Mouse (Mus musculus): ENCODE measurements around the gene Creb3l1. TPM values are rescaled to one million over a fixed set of nuclear protein-coding genes. Genes with fewer than 3 reads are reported as not detected.

The Creb3l1 gene
- polyA plus RNA-seq, 1 experiment from 2014 or later: 10.9 TPM

GRCm38 (mm10) chr2:91958701-91959457 is 65.4 kb downstream of the Creb3l1 start:
- H3K4me3 ChIP-seq: no peak overlapping the region
- H3K9ac ChIP-seq: no peak overlapping the region; the same call in 1 of the 2 replicates
- H3K9me3 ChIP-seq: no peaks in the 10 kb centered on the region
- WGBS: 43% methylated on average over 10 of the region's 10 CpGs
- H3K4me2 ChIP-seq (replicated peaks): no peak overlapping the region
- no peak for ATAC-seq (ENCODE audit: low FRiP score, low read depth)
- H3K36me3 ChIP-seq: 0 out of 2 replicates have a peak, but pooled peaks cover 6% of the 10 kb centered on the region
- H3K27me3 ChIP-seq: no peaks in the 10 kb centered on the region
- H3K27ac ChIP-seq: no peak overlapping the region
- H3K4me1 ChIP-seq: peaks cover 56% of the 10 kb centered on the region

- Histone ChIP-seq H3K4me2 (replicated peaks) (no peak overlapping the region), H3K9me3 (no peaks in the 10 kb centered on the region), H3K9ac (no peak overlapping the region), H3K4me1 (peaks cover 61% of the 10 kb centered on the region), H3K27ac (no peak overlapping the region), H3K36me3 (0 out of 2 replicates have a peak, but pooled peaks cover 6% of the 10 kb centered on the region), H3K27me3 (no peaks in the 10 kb centered on the region), H3K4me3 (no peak overlapping the region)
- no peak for ATAC-seq (ENCODE audit: low FRiP score, low read depth)
- 84% methylated on average over 8 of the region's 8 CpGs for WGBS
Observed at GRCm38 (mm10) chr2:91958049-91958448, 66.3 kb downstream of the Creb3l1 start.

- Histone ChIP-seq H3K9me3 (no peaks in the 10 kb centered on the region), H3K9ac (no peak overlapping the region), H3K27ac (no peak overlapping the region; the same call in 1 of the 2 replicates), H3K4me1 (peaks cover 53% of the 10 kb centered on the region), H3K4me2 (replicated peaks) (0 out of 2 replicates have a peak overlapping the region, but pooled peaks have one; percentile 20), H3K36me3 (0 out of 2 replicates have a peak, but pooled peaks cover 6% of the 10 kb centered on the region), H3K4me3 (no peak overlapping the region), H3K27me3 (no peaks in the 10 kb centered on the region)
- 29% methylated on average over 4 of the region's 4 CpGs for WGBS
- peak; percentile 54; the same call in 1 of the 2 replicates for ATAC-seq (ENCODE audit: low FRiP score, low read depth)
Observed at GRCm38 (mm10) chr2:91957096-91957495, 67.2 kb downstream of the Creb3l1 start.

GRCm38 (mm10) chr2:91955875-91956274 is 68.4 kb downstream of the Creb3l1 start:
- Histone ChIP-seq H3K4me2 (replicated peaks) (no peak overlapping the region), H3K9ac (no peak overlapping the region), H3K4me3 (no peak overlapping the region), H3K27ac (no peak overlapping the region), H3K36me3 (0 out of 2 replicates have a peak, but pooled peaks cover 6% of the 10 kb centered on the region), H3K9me3 (no peaks in the 10 kb centered on the region), H3K27me3 (no peaks in the 10 kb centered on the region), H3K4me1 (peaks cover 43% of the 10 kb centered on the region)
- 74% methylated on average over 6 of the region's 6 CpGs for WGBS
- ATAC-seq (ENCODE audit: low FRiP score, low read depth): no peak

- Histone ChIP-seq H3K4me3 (no peak overlapping the region), H3K27me3 (no peaks in the 10 kb centered on the region), H3K4me2 (replicated peaks) (no peak overlapping the region), H3K9me3 (no peaks in the 10 kb centered on the region), H3K9ac (no peak overlapping the region), H3K36me3 (0 out of 2 replicates have a peak, but pooled peaks cover 3% of the 10 kb centered on the region), H3K4me1 (peaks cover 46% of the 10 kb centered on the region), H3K27ac (no peak overlapping the region)
- ATAC-seq (ENCODE audit: low FRiP score, low read depth): no peak
- 91% methylated on average over 4 of the region's 4 CpGs for WGBS
Observed at GRCm38 (mm10) chr2:91955121-91955591, 69.1 kb downstream of the Creb3l1 start.

GRCm38 (mm10) chr2:91953825-91954224 is 70.5 kb downstream of the Creb3l1 start:
- no peak overlapping the region for H3K4me2 ChIP-seq (replicated peaks)
- H3K27ac ChIP-seq: no peak overlapping the region
- H3K9me3 ChIP-seq: no peaks in the 10 kb centered on the region
- no peaks in the 10 kb centered on the region for H3K36me3 ChIP-seq
- no peak for ATAC-seq (ENCODE audit: low FRiP score, low read depth)
- H3K27me3 ChIP-seq: no peaks in the 10 kb centered on the region
- no peak overlapping the region for H3K4me3 ChIP-seq
- WGBS: 18% methylated on average over 5 of the region's 5 CpGs
- H3K9ac ChIP-seq: no peak overlapping the region
- peaks cover 52% of the 10 kb centered on the region for H3K4me1 ChIP-seq

GRCm38 (mm10) chr2:91950275-91951085 is 73.8 kb downstream of the Creb3l1 start:
- H3K9ac ChIP-seq: peak overlapping the region; percentile 54
- no peaks in the 10 kb centered on the region for H3K27me3 ChIP-seq
- H3K4me1 ChIP-seq: peaks cover 58% of the 10 kb centered on the region
- peak overlapping the region; percentile 75; the same call in 1 of the 2 replicates for H3K27ac ChIP-seq
- H3K36me3 ChIP-seq: no peaks in the 10 kb centered on the region
- H3K4me3 ChIP-seq: 0 out of 2 replicates have a peak overlapping the region, but pooled peaks have one; percentile 7
- ATAC-seq (ENCODE audit: low FRiP score, low read depth): peak; percentile 53
- peak overlapping the region; percentile 53 for H3K4me2 ChIP-seq (replicated peaks)
- 16% methylated on average over 14 of the region's 15 CpGs for WGBS
- H3K9me3 ChIP-seq: no peaks in the 10 kb centered on the region

- Histone ChIP-seq H3K36me3 (peaks cover 3% of the 10 kb centered on the region; the same call in 1 of the 2 replicates), H3K4me3 (0 out of 2 replicates have a peak overlapping the region, but pooled peaks have one; percentile 7), H3K27me3 (no peaks in the 10 kb centered on the region), H3K27ac (peak overlapping the region; percentile 75; the same call in 1 of the 2 replicates), H3K9me3 (no peaks in the 10 kb centered on the region), H3K4me2 (replicated peaks) (peak overlapping the region; percentile 53), H3K9ac (peak overlapping the region; percentile 54), H3K4me1 (peaks cover 57% of the 10 kb centered on the region)
- ATAC-seq (ENCODE audit: low FRiP score, low read depth): 0 out of 2 replicates have a peak, but pooled peaks have one; percentile 2
- 62% methylated on average over 17 of the region's 17 CpGs for WGBS
Observed at GRCm38 (mm10) chr2:91949411-91950274, 74.7 kb downstream of the Creb3l1 start.

- 66% methylated on average over 3 of the region's 3 CpGs for WGBS
- H3K9me3 ChIP-seq: no peaks in the 10 kb centered on the region
- H3K4me1 ChIP-seq: peaks cover 62% of the 10 kb centered on the region
- H3K36me3 ChIP-seq: peaks cover 3% of the 10 kb centered on the region; the same call in 1 of the 2 replicates
- no peak for ATAC-seq (ENCODE audit: low FRiP score, low read depth)
- no peak overlapping the region for H3K27ac ChIP-seq
- H3K9ac ChIP-seq: no peak overlapping the region
- H3K4me2 ChIP-seq (replicated peaks): no peak overlapping the region
- no peaks in the 10 kb centered on the region for H3K27me3 ChIP-seq
- H3K4me3 ChIP-seq: no peak overlapping the region
Observed at GRCm38 (mm10) chr2:91948792-91949241, 75.5 kb downstream of the Creb3l1 start.

- Histone ChIP-seq H3K4me2 (replicated peaks) (no peak overlapping the region), H3K36me3 (peaks cover 3% of the 10 kb centered on the region; the same call in 1 of the 2 replicates), H3K4me3 (no peak overlapping the region), H3K27ac (peak overlapping the region; percentile 52; the same call in 1 of the 2 replicates), H3K27me3 (no peaks in the 10 kb centered on the region), H3K4me1 (peaks cover 58% of the 10 kb centered on the region), H3K9me3 (no peaks in the 10 kb centered on the region), H3K9ac (0 out of 2 replicates have a peak overlapping the region, but pooled peaks have one; percentile 39)
- no peak for ATAC-seq (ENCODE audit: low FRiP score, low read depth)
- 86% methylated on average over 6 of the region's 6 CpGs for WGBS
Observed at GRCm38 (mm10) chr2:91948151-91948509, 76.2 kb downstream of the Creb3l1 start.

Data from limb, embryonic 13.5 days (tissue).